Mouse (Mus musculus) urinary bladder, postnatal 10 days (tissue): ENCODE data around the gene Pip4p1.
"Not testable (repeated sequence)": the region's sequence is repeated elsewhere in the genome, so short reads cannot be mapped to it uniquely, and the experiment has no call there.

Experiments used
- DNase-seq: peaks from one replicate; pipeline ENCODE4 v3.0.0; 2022; ENCODE audit warnings: low spot score

The Pip4p1 gene

GRCm38 (mm10) chr14:50930754-50931492, at the start of gene Pip4p1, which contains the start of gene Pnp:
Pip4p1 (minus strand) TSS chr14:50930856.
Pnp (plus strand) TSS chr14:50931082.
- DNase-seq = peak; percentile 98

- no peak for DNase-seq
These were observed 49.0 kb upstream of the Pip4p1 start for GRCm38 (mm10) chr14:50979631-50980030.

- DNase-seq = not testable (repeated sequence)
These were observed 47.8 kb upstream of the Pip4p1 start for GRCm38 (mm10) chr14:50978451-50978850.

GRCm38 (mm10) chr14:50976674-50977073, 46.0 kb upstream of the Pip4p1 start:
- DNase-seq = no peak

GRCm38 (mm10) chr14:50975001-50975400, 44.3 kb upstream of the Pip4p1 start:
- DNase-seq = no peak

- no peak for DNase-seq
These were observed 43.0 kb upstream of the Pip4p1 start for GRCm38 (mm10) chr14:50973700-50974099.

- DNase-seq = not testable (repeated sequence)
These were observed 42.4 kb upstream of the Pip4p1 start for GRCm38 (mm10) chr14:50973054-50973453.

- no peak for DNase-seq
These were observed 40.2 kb upstream of the Pip4p1 start for GRCm38 (mm10) chr14:50970822-50971221.

- no peak for DNase-seq
These were observed 39.2 kb upstream of the Pip4p1 start for GRCm38 (mm10) chr14:50969558-50970544.

- no peak for DNase-seq
These were observed 38.4 kb upstream of the Pip4p1 start for GRCm38 (mm10) chr14:50969041-50969440.

GRCm38 (mm10) chr14:50968216-50968980, 37.7 kb upstream of the Pip4p1 start:
- DNase-seq = no peak

- not testable (repeated sequence) for DNase-seq
These were observed 27.8 kb upstream of the Pip4p1 start for GRCm38 (mm10) chr14:50958289-50958995.

- DNase-seq = not testable (repeated sequence)
These were observed 26.5 kb upstream of the Pip4p1 start for GRCm38 (mm10) chr14:50957146-50957545.

GRCm38 (mm10) chr14:50956724-50957123, 26.1 kb upstream of the Pip4p1 start:
- not testable (repeated sequence) for DNase-seq

- not testable (repeated sequence) for DNase-seq
These were observed 25.4 kb upstream of the Pip4p1 start, which contains the start of gene Pnp2 for GRCm38 (mm10) chr14:50955942-50956508. Pnp2 (plus strand) TSS chr14:50955992.

- DNase-seq = no peak
These were observed 24.8 kb upstream of the Pip4p1 start for GRCm38 (mm10) chr14:50955487-50955886.

GRCm38 (mm10) chr14:50945526-50945925, 14.9 kb upstream of the Pip4p1 start:
- DNase-seq = not testable (repeated sequence)

GRCm38 (mm10) chr14:50945081-50945480, 14.4 kb upstream of the Pip4p1 start:
- not testable (repeated sequence) for DNase-seq

- not testable (repeated sequence) for DNase-seq
These were observed 14.0 kb upstream of the Pip4p1 start for GRCm38 (mm10) chr14:50944668-50945033.

- DNase-seq = peak; percentile 82
These were observed 13.4 kb upstream of the Pip4p1 start, which contains the start of gene Gm49342 for GRCm38 (mm10) chr14:50943932-50944667. Gm49342 (plus strand) TSS chr14:50944517.
